Mouse (Mus musculus) gastrocnemius, postnatal 4 days (tissue): ENCODE measurements around the gene Nuak2. TPM values are rescaled to one million over a fixed set of nuclear protein-coding genes. Genes with fewer than 3 reads are reported as not detected.
"Not testable (repeated sequence)": the region's sequence is repeated elsewhere in the genome, so short reads cannot be mapped to it uniquely, and the experiment has no call there.

Experiments
- DNase-seq, 2 experiments: peaks; one replicate each; pipeline ENCODE4 v3.0.0; 2021 to 2022; ENCODE audit warnings: low spot score in 2 of 2, mixed read lengths in 2 of 2
- long read RNA-seq, 2 experiments: library from polyadenylated mRNA; stranded (forward); transcript quantifications; one replicate each; pipeline ENCODE4 v2.0.0; 2021
- total RNA-seq, 2 experiments: library from RNA; stranded (reverse); gene quantifications; 2 replicates each; pipeline ENCODE4 v1.2.3; 2021

Gene Nuak2
- 1 to 10 TPM; 2.8 to 2.9 TPM for total RNA-seq
- long read RNA-seq, experiment 1, partial matches to known transcripts: 0 of 2 reads
- long read RNA-seq, experiment 1, other reads (novel, unspliced or antisense): 0 of 2 reads
- long read RNA-seq, experiment 2, transcript Nuak2-202 (7 exons, 3,107 nt): major isoform, 5 of 7 reads
- long read RNA-seq, experiment 2, partial matches to known transcripts: 1 of 7 reads
- long read RNA-seq, experiment 2, other reads (novel, unspliced or antisense): 1 of 7 reads

- DNase-seq: peak; percentile 52 to 82
These were observed at the start of gene Nuak2 for GRCm38 (mm10) chr1:132315889-132316624. Gene Nuak2 (plus strand): TSS chr1:132316126.

- DNase-seq: no peak
These were observed 49.0 kb upstream of the Nuak2 start for GRCm38 (mm10) chr1:132266791-132267557.

GRCm38 (mm10) chr1:132267959-132268358, 48.0 kb upstream of the Nuak2 start:
- no peak for DNase-seq

- DNase-seq: no peak
These were observed 47.4 kb upstream of the Nuak2 start for GRCm38 (mm10) chr1:132268418-132269060.

GRCm38 (mm10) chr1:132271237-132271636, 44.7 kb upstream of the Nuak2 start:
- DNase-seq: no peak

DNA sequence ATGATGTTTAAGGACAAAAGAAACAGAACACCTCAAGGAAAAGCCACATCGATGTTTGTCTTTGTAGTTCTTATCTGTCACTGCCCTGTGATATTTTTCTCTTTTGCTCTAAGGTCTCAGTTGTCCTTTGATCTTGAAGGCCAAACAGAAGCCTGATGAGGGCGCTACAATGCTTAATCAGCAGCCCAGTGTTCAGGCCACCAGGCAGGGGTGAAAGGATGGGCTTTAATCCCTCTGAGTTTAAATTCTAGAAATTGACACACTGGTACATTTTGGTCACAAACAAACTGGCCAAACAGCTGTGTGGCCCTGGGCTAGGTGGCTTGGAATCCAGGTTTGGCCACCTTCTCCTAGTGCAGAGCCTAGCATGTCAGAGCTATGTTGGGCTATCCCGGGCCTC, 39.2 kb upstream of the Nuak2 start:
- no peak for DNase-seq

DNA sequence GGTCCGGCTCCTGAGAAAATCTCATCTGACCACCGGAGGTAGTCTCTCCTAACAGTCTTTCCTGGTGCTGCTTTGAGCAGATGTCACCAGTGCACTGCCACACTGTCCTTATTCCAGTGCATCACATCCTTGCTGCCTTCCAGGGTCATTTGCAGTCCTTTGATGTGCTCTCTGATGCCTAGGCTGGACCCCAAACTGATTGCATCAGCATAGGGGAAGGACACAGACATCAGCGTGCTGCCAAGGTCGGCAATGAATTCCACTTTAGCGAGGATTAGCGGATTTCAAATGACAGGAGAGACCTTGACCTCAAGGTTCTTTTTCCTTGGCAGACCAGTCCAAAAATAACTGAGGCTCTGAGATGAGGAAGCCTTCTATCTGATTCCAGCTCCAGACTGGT, 38.8 kb upstream of the Nuak2 start:
- DNase-seq: no peak

DNA sequence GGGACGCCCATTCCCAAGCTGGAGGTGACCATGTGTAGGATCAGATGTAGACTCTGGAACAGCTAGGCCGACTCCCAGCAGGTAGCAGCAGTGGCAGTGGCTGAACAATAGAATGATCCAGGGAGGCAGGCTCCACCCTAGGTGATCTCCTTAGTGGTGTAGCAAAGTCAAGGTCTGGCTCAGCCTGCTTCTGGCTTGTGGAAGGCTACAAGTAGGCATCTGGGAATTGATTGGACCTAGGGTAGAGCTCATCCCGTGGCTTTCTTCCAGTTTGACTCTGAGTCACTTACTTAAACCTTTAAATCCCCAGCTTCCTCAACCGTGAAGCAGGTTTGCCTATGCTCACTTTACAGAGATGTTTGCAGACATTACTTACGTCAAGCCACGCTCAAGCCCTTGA, 35.3 kb upstream of the Nuak2 start:
- DNase-seq: not testable (repeated sequence)

GRCm38 (mm10) chr1:132281523-132282176, 34.3 kb upstream of the Nuak2 start:
- no peak for DNase-seq

- DNase-seq: no peak
These were observed 33.8 kb upstream of the Nuak2 start for GRCm38 (mm10) chr1:132282177-132282536.

- DNase-seq: no peak
These were observed 32.9 kb upstream of the Nuak2 start for GRCm38 (mm10) chr1:132283018-132283417.

DNA sequence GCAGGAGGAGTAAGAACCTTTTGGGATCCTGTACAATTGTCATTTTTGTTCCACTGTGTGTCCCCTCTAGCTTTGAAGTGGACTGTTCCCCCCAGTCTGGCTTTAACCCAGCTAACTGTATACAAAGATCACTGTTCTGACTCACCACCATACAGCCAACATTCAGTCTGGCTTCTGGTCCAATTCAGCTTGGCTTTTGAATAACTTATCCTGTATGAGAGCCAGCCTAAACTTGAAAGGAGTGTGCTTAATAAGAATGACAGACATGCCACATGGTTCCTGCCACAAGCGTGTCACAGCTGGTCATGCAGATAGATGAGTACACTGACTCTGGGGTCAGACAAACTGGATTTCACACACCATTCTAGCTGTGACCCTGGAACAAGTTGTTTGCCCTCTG, 29.2 kb upstream of the Nuak2 start:
- no peak for DNase-seq

- DNase-seq: no peak
These were observed 28.5 kb upstream of the Nuak2 start for GRCm38 (mm10) chr1:132287445-132287844.

GRCm38 (mm10) chr1:132287991-132288451, 27.9 kb upstream of the Nuak2 start:
- no peak for DNase-seq

DNA sequence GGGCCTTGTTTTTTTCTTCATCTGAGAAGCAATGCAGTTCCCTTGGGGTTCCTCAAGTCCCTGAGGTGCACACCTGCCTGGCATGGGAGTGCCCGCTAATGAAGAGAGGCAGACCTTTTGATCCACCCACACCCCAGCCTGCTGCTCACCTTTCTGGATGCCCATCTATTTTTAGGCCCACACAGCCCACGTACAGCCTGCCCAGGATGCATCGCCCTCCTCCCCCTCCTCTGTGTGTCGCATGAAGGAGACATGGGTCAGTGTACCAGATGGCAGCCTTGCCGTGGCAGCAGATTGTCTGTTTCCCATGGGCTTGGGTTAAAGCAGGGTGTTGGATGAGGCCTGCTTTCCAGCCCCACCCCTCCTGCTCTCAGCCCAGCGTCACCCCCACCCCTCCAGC, 26.0 kb upstream of the Nuak2 start:
- no peak for DNase-seq

DNA sequence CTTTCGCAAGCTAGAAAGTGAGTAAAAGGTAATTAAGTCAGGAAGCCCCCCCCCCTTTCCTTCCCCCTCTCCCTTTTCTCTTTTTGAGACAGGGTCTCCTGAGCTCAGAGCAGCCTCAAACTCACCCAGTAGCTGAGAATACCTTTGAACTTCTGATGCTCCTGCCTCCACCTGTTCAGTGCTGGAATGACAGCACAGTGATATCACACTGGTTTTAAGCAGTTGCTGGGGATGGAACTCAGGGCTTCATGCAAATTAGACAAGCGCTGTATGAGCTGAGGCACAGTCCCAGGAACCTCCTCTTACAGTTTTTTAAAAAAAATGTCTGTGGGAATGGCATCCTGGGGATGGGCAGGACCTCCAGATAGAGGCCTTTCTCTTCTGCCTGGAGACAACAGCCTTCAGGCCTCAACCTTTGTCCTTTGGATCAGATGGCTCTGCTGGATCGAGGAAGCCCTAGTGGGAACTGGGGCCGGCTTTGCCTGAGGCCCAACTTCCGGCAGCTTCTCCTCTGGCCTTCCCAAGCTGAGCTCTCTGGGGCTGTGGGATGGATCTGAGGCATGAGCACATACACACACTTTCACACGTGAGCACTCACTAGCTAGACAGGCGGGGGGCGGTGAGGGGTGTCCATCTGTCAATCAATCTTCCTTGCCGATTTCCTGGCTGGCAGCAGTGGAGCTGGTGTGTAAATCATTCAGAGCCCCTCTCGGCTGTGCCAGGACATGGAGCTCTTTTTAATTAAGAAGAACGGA, 24.8 kb upstream of the Nuak2 start:
- DNase-seq: peak in 1 of 2 experiments; percentile 28

DNA sequence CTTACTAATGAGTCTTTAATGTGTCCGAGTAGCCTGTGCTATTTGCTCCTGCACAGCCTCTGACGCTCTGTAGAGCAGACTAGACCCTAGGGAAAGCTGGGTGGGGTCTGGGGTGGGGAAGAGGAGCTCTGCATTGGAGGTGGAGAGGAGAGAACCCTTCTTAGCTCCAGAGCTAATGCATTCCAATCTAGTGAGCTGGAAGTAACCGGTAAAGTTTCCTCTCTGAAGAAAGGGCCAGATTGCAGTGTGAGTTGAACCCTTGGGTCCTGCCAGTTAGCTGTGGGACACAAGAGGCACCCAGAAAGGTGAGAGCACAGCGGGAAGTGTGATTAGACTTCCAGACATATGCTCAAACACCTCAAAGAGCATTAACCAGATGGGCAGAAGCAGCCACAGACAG, 24.2 kb upstream of the Nuak2 start:
- DNase-seq: no peak

GRCm38 (mm10) chr1:132292318-132293129, 23.4 kb upstream of the Nuak2 start:
- no peak for DNase-seq

- DNase-seq: no peak
These were observed 20.4 kb upstream of the Nuak2 start for GRCm38 (mm10) chr1:132295506-132295905.
